Mouse (Mus musculus) kidney, embryonic 14.5 days (tissue): ENCODE measurements around the gene Tbc1d2b. TPM values are rescaled to one million over a fixed set of nuclear protein-coding genes. Genes with fewer than 3 reads are reported as not detected.

Experiments used
- ATAC-seq: fragments of 200-750 bp; cut with Nextera tagmentation; 2 replicates; pipeline ENCODE4 v1.8.0; 2017; ENCODE audit warnings: moderate number of reproducible peaks, mild to moderate bottlenecking, moderate TSS enrichment, moderate library complexity; ENCODE audit not compliant: low FRiP score, low TSS enrichment
- H3K27ac ChIP-seq: fragments of 300-500 bp; sonication (generic); 2 replicates; pipeline ENCODE4 v1.5.1; 2014; ENCODE audit warnings: low read depth, mild to moderate bottlenecking, low read length, moderate library complexity, mixed read lengths
- H3K27me3 ChIP-seq: fragments of 300-500 bp; sonication (generic); 2 replicates; pipeline ENCODE4 v1.6.1; 2014; ENCODE audit warnings: mild to moderate bottlenecking, low read length; ENCODE audit not compliant: control insufficient read depth, insufficient read depth
- H3K36me3 ChIP-seq: fragments of 300-500 bp; sonication (generic); 2 replicates; pipeline ENCODE4 v1.6.1; 2014; ENCODE audit warnings: low read length, mixed read lengths; ENCODE audit not compliant: control insufficient read depth, insufficient read depth
- H3K4me1 ChIP-seq: fragments of 300-500 bp; sonication (generic); 2 replicates; pipeline ENCODE4 v1.6.1; 2014; ENCODE audit warnings: low read length, mixed read lengths; ENCODE audit not compliant: control insufficient read depth, insufficient read depth
- H3K4me2 ChIP-seq: fragments of 300-500 bp; sonication (generic); replicated peaks from 2 replicates; pipeline ENCODE4 v1.6.1; 2014; ENCODE audit warnings: low read depth, mild to moderate bottlenecking, low read length
- H3K4me3 ChIP-seq: fragments of 300-500 bp; sonication (generic); 2 replicates; pipeline ENCODE4 v1.5.1; 2014; ENCODE audit warnings: mild to moderate bottlenecking, low read length
- H3K9ac ChIP-seq: fragments of 300-500 bp; sonication (generic); 2 replicates; pipeline ENCODE4 v1.6.1; 2014; ENCODE audit warnings: low read depth, mild to moderate bottlenecking, low read length, moderate library complexity
- H3K9me3 ChIP-seq: fragments of 300-500 bp; sonication (generic); 2 replicates; pipeline ENCODE4 v1.6.1; 2016; ENCODE audit warnings: low read length; ENCODE audit not compliant: control insufficient read depth
- WGBS: fragments of 180-500 bp; shearing (Covaris S2); extraction: QIAGEN DNeasy Blood & Tissue Kit; methylation state at CpG from one replicate; pipeline ENCODE4 v1.1.7; 2014; 5-methylcytosine and 5-hydroxymethylcytosine counted together
- polyA plus RNA-seq: library from polyadenylated mRNA; unstranded; fragments of >200 nt; fragmentation: Nextera tagmentation; extraction: Ambion mirVana; gene quantifications from 2 replicates; pipeline ENCODE4 v1.2.1, GENCODE M21; 2014

The Tbc1d2b gene
- polyA plus RNA-seq, 1 experiment from 2014 or later: 14.7 TPM

DNA sequence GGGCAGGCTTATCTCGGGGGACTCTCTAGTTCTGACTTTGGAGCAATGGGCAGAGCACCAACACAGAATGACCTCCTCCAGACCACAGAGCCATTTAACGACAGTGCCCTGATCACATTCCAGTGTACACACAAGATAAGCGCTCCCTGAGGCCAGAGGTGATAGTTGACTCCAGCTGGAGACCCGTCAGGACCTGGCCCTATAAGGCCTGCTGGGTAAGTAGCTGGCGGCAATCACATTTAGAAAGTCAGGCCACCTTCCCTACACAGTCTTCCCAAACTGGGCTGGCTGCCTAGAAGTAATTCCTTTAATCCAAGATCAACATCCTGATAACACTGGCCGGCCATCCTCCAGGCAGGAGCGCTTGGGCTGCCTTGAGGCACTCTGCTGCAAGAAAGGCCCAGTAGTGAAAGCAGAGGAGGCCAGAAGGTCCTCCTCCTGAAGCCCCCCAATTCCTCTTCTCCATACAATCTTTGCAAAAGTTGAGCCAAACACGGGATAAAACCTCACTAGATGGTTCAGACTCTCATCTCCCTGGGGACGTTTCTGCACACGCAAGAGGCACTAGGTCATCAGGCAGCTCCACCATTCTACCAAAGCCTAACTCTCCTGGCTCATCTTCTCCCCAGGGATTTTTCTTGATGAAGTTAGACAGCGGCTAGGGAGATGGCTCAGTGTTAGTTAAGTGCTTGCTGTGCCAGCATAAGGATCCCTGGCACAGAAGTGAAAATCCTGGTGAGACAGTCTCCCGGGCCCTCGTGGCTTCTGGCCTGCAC lies 9.8 kb downstream of the Tbc1d2b start:
- no peak overlapping the region for H3K4me3 ChIP-seq
- peaks cover 14% of the 10 kb centered on the region for H3K4me1 ChIP-seq
- H3K9ac ChIP-seq: no peak overlapping the region; the same call in 1 of the 2 replicates
- no peaks in the 10 kb centered on the region for H3K36me3 ChIP-seq
- no peaks in the 10 kb centered on the region for H3K9me3 ChIP-seq
- 46% methylated on average over 13 of the region's 13 CpGs for WGBS
- H3K27me3 ChIP-seq: no peaks in the 10 kb centered on the region
- ATAC-seq: peak; percentile 70
- H3K27ac ChIP-seq: no peak overlapping the region
- no peak overlapping the region for H3K4me2 ChIP-seq

DNA sequence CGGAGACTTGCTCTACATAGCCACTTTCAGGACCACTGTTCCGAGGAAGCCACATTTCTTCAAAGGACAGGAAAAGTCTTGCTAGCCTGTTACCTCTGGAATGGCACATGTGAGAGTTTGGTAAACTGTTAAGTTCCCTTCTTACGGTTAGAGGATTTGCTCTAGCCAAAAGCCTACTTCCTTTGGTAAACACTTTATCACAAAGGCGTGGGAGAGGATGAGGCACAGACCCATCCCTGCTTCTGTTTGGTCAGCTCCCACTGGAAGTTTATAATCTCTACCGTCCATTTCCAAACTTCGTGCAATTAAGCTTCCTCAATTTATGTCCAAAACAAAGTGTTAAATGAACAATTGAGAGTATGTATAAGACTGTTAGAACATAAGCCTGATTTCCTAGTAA lies 10.5 kb downstream of the Tbc1d2b start:
- peaks cover 14% of the 10 kb centered on the region for H3K4me1 ChIP-seq
- H3K9me3 ChIP-seq: no peaks in the 10 kb centered on the region
- ATAC-seq: no peak
- WGBS: 65% methylated on average over 6 of the region's 6 CpGs
- no peak overlapping the region for H3K9ac ChIP-seq
- no peak overlapping the region for H3K4me2 ChIP-seq
- no peak overlapping the region for H3K4me3 ChIP-seq
- no peaks in the 10 kb centered on the region for H3K36me3 ChIP-seq
- H3K27me3 ChIP-seq: no peaks in the 10 kb centered on the region
- H3K27ac ChIP-seq: no peak overlapping the region

DNA sequence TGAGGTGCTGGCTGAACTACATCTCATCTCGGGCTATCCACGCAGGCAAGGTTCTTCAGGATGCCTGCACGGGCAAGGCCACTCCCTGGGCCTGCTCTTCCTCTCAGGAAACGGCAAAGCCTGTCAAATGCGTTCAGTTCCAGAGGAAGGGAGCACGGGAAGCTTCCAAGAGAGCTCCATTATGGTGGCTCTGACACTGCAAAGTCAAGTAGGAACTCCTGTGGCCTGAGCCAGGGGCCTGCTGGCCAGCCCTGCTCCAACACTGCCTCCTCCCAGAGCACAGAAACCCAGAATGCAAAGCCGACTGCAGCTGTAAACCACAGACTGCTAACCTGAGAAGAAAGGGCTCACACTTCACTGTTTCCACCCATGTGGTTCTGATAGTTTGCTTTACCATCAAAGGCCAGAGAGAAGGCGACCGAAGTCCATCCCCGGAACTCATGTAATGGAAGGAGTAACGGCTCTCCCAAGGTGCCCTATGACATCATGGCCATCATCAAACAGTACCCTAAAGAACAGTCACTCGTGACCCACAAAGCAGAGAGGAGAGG lies 11.1 kb downstream of the Tbc1d2b start:
- ATAC-seq: no peak
- Histone ChIP-seq H3K9ac (no peak overlapping the region), H3K4me2 (no peak overlapping the region), H3K4me1 (peaks cover 14% of the 10 kb centered on the region), H3K36me3 (no peaks in the 10 kb centered on the region), H3K27me3 (no peaks in the 10 kb centered on the region), H3K9me3 (no peaks in the 10 kb centered on the region), H3K4me3 (no peak overlapping the region), H3K27ac (no peak overlapping the region)
- WGBS: 73% methylated on average over 12 of the region's 12 CpGs

DNA sequence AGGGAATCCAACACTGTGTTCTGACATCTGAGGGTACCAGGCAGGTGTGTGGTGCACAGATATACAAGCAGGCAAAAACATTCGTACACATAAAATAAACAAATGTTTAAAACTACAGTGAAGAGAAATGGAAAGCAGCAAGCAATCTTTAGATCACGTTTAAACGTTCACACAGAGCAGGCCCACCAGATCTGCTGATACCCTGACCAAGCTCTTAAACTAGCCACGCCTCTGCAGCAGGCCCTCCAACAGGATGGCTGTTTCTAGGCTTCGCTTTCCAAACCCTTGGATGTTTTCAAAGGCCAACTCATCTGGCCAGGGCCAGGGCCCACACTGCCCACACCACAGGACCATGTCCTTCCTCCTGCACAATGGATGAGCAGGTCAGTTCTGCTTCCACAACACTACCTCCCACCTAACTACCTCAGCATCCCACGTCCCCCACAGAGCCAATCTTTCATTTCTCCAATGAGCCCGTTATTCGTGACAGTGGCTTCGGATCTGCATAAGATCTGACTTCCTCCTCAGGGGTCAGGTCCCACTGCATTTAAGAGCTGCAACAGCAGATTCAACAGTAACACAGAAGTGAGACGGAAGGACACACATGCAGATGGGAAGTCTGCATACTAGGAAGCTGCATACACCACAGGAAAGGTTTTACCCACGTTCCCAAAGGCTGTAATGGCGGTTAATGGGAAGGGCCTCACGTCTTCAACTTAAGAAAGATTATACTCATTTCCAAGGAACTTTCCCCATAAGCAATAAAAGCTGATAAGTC lies 12.7 kb downstream of the Tbc1d2b start:
- ATAC-seq: no peak
- Histone ChIP-seq H3K4me3 (no peak overlapping the region), H3K4me1 (peaks cover 14% of the 10 kb centered on the region), H3K27ac (no peak overlapping the region), H3K27me3 (no peaks in the 10 kb centered on the region), H3K9me3 (no peaks in the 10 kb centered on the region), H3K4me2 (no peak overlapping the region), H3K36me3 (no peaks in the 10 kb centered on the region), H3K9ac (no peak overlapping the region)
- WGBS: 76% methylated on average over 13 of the region's 13 CpGs

DNA sequence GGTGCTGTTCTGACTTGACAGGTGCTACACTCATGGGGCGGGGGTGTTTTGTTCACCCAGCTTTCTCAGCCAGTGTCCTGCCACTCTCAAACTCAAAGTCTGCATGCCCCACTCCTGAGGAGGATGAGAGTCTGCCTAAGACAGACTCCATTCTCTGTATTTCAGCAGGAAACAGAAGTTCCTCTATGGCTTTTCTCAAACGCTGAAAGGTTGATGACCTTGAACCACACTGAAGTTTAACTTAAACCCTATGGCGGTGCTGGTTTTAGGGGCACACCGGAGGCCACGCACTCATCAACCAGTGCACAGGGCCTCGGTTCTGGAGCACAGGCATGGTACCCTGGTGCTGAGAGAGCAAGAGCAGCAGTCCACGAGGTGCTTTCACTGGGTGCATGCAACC lies 13.4 kb downstream of the Tbc1d2b start:
- whole genome bisulfite sequencing: 81% methylated on average over 7 of the region's 7 CpGs
- ATAC-seq: no peak

DNA sequence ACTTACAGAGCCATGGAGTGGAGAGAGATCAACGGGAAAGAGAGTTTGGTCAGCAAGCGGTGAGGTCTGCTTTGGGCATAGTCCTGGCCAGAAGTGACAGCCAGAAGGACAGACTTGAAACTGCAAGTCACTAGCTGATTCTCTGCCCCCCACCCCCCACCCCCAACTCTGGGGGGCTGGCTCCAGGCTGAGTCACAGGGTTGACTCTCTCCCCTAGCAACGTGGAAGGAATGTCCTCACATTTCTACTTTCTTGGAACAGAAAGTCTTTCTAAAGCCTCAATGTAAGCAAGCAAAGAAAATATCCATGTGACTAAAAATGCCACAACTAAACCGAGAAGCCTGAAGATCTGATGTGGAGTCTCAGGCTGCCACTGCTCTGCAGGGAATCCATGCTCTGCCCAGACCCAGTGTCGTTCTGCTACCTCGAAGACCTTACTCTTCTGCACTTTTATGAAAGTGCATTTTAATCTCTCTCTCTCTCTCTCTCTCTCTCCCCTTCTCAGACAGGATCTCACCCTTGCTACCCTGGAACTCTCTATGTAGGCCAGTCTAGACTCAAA lies 14.7 kb downstream of the Tbc1d2b start:
- Histone ChIP-seq H3K9ac (no peak overlapping the region), H3K4me2 (no peak overlapping the region), H3K9me3 (no peaks in the 10 kb centered on the region), H3K4me3 (no peak overlapping the region), H3K27ac (no peak overlapping the region), H3K4me1 (peaks cover 11% of the 10 kb centered on the region), H3K36me3 (no peaks in the 10 kb centered on the region), H3K27me3 (no peaks in the 10 kb centered on the region)
- no peak for ATAC-seq
- WGBS: 65% methylated on average over 6 of the region's 6 CpGs

More for the DNA sequence above, 13.4 kb downstream of the Tbc1d2b start:
- no peaks in the 10 kb centered on the region for H3K9me3 ChIP-seq
- H3K27me3 ChIP-seq: no peaks in the 10 kb centered on the region
- no peak overlapping the region for H3K4me2 ChIP-seq
- H3K9ac ChIP-seq: no peak overlapping the region
- H3K4me3 ChIP-seq: no peak overlapping the region
- H3K4me1 ChIP-seq: peaks cover 14% of the 10 kb centered on the region
- H3K27ac ChIP-seq: no peak overlapping the region
- no peaks in the 10 kb centered on the region for H3K36me3 ChIP-seq

DNA sequence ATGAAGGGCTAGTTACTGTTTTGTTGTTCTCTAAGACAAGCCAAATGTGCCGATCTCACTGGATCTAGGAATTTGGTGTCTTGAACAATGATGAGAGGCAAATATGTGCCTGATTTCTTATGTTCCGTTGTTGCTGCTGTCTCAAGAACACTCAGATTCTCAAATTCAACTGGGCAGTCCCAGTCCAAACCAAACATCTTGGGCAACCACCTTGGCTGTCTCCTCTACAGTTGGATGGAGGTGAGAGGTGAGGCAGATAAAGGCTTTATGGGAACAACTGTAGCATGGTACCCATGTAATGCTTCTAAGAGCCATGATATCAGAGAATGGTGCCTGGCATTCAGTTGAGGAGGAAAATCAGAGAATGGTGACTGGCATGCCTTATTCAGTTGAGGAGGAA lies 17.4 kb downstream of the Tbc1d2b start:
- H3K36me3 ChIP-seq: no peaks in the 10 kb centered on the region; the same call in 1 of the 2 replicates
- H3K9me3 ChIP-seq: no peaks in the 10 kb centered on the region
- 90% methylated on average over 2 of the region's 2 CpGs for WGBS
- H3K4me1 ChIP-seq: no peaks in the 10 kb centered on the region
- no peak overlapping the region for H3K27ac ChIP-seq
- H3K9ac ChIP-seq: no peak overlapping the region
- no peak for ATAC-seq
- no peak overlapping the region for H3K4me3 ChIP-seq
- no peak overlapping the region for H3K4me2 ChIP-seq
- H3K27me3 ChIP-seq: no peaks in the 10 kb centered on the region

DNA sequence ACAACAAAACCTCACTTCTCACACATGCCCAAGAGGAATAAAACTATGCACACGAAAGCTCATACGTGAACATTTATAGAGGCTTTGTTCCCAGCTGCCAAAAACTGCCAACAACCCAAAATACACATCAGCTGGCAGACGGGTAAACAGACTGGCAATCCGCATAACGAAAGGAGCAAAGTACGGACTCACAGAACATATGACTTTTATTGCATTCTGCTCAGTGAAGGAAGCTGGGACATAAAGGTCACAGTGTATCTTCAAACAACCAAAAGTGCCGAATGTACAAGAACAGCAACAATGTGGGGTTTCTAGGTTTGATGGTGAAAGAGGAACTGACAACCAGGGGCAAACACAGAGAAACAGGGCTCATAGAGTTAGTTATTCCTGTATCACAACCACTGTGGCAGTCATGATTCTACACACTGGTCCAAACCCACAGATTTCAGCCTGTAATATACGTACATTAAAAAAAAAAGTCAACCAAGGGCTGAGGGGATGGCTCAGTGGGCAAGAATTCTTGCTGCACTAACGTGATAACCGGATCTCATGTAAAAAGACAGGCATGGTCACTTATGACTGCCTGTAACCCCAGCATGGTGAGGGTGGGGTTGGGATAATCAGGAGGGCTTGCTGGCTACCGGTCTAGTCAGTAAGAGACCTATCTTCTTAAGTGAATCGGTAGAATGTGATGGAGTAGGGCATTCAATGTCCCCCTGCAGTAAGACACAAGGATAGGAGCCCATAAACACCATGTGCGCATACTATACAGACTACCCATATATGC lies 19.4 kb downstream of the Tbc1d2b start:
- Histone ChIP-seq H3K9ac (no peak overlapping the region), H3K4me2 (no peak overlapping the region), H3K27ac (no peak overlapping the region), H3K4me3 (no peak overlapping the region), H3K4me1 (no peaks in the 10 kb centered on the region), H3K27me3 (no peaks in the 10 kb centered on the region), H3K9me3 (no peaks in the 10 kb centered on the region), H3K36me3 (peaks cover 4% of the 10 kb centered on the region; the same call in 1 of the 2 replicates)
- 85% methylated on average over 13 of the region's 13 CpGs for WGBS
- ATAC-seq: no peak
